Mouse (Mus musculus) cerebellum, adult 11 months (tissue): ENCODE measurements around the gene Nagpa.
"Not testable (repeated sequence)": the region's sequence is repeated elsewhere in the genome, so short reads cannot be mapped to it uniquely, and the experiment has no call there.

Experiments
- DNase-seq: peaks from one replicate; pipeline ENCODE4 v3.0.0; 2022

Gene Nagpa

DNA sequence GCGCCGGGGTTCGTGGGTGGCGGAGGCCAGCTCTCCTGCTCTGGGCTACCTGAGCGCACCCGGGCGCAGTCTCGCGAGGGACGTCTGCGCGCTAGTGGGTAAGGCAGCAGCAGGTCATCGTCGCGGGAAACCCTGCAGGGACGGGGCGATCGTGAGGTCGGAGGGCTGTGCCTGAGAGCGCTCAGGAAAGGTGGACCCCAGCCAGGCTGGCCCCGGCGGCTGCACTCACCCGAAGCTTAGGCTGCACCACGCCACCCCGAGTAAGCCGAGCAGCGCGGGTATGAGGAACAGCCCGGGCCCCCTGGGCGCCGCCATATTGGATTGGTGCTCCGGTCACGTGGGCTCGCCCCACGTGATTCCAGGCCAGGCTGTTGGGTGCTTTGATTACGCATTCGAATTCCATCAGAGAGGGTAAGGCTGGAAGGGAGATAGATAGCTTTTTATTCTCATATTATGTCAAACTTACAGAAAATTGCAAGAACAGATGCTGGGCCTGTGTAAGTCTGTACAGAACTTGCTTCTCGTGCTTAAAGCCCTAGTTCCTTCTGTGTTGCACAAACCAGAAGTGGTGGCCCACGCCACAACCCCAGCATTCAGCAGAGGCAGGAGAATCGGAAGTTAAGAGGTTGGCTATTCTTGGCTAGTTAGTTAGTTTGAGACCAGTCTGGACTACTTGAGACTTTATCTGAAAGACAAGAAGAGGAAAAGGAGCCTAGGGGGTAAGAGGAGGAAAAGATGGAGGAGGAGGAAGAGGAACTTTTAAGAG, at the start of gene Nagpa:
TSS of gene Nagpa (minus strand) at position 345 of the 766 bp plus-strand sequence.
- DNase-seq: peak; percentile 75

DNA sequence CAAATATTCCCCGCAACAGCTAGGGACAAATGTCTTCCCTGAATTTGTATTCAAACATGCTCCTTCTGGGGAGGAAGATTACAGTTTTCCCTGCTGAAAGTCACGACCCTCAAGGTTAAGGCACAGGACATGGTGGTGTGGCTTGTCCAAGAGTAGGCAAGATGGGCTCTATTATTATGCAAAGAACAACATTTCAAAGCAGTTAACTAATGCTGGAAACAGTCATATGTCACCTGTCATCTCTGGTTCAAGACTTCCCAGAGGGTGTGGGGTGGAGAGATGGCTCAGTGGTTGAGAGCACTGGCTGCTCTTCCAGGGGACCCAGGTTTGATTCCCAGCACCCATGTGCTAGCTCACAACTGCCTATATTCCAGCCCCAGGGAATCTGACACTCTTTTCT, 48.4 kb upstream of the Nagpa start:
- no peak for DNase-seq

DNA sequence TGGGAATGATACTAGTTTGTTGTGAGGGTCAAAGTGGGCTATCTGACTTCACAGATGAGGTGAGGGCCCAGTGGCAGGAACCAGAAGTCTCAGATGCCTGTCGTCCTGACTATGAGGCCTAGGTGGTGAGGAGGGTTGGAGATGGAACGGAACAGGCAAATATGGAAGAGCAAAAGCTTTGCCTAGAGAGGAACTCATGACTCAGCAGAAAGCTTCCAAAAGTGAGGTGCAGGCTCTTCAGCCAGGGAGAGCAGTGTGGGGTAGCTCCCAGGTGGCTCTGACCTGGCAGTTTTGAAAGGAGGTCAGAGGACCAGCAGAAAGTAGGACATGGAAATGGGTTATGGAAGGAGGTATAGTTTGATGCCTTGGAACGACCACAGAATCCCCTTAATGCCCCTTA, 47.1 kb upstream of the Nagpa start:
- DNase-seq: no peak

- DNase-seq: peak; percentile 33
These were observed 40.6 kb upstream of the Nagpa start for GRCm38 (mm10) chr16:5244411-5244810.

DNA sequence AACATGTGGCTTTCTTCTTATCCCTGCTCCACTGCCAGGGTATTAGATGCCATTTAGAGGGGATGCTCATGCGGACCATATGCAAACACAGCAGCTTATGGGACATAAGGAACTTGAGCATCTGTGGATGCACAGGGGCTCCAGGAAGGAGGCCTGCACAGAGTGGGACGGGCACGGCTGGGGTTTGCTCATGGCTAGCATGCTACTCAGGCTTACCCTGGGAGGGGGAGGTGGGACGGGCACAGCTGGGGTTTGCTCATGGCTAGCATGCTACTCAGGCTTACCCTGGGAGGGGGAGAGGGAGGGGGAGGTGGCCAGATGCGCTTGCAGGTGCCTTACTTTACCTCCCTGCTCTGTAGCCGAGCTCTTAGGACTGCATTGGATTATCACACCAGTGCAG, 39.1 kb upstream of the Nagpa start:
- DNase-seq: no peak

- DNase-seq: no peak
These were observed 38.5 kb upstream of the Nagpa start for GRCm38 (mm10) chr16:5242355-5242754.

DNA sequence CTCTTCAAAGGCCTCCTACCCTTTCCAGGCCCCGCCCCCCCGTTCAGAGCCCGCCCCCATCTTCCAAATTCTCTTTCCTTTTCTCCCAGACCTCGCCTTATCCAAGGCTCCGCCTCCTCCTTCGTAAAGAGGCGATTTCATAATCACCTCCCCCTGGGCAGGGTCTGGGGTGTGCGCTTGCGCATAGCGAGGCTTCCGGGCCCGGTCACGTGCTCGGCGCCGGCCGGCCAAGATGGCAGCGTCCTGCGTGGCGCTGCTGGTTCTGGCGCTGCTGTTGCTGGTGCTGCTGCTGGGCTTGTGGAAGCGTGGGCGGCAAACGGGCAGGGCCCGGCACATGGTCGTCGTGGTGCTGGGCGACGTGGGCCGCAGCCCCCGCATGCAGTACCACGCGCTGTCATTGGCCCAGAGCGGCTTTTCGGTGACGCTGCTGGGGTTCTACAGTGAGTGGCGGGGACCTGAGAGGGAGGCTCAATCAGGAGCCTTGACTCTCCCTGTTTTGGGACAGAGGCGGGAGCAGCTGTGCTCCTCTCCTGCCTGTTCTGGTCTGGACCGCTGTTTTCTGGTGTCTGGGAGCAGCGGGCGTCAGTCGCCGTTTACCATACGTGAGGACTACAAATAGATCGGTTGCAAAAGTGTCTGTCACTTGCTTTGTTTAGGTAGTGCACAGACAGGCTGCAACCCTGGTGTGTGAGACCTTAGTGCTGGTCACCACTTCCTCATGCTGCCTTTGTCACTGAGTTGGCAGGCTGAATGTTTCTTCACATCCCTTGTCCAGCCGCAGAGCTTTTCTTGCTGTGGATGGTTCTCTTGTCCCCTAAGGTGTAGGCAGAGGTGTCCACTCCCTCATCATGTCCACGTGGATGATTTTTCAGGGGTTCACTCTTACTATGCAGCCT, 29.9 kb upstream of the Nagpa start, which contains the start of gene Alg1:
TSS of gene Alg1 (plus strand) at position 204 of the 896 bp plus-strand sequence.
- peak; percentile 92 for DNase-seq

- no peak for DNase-seq
These were observed 29.2 kb upstream of the Nagpa start for GRCm38 (mm10) chr16:5232982-5233381.

DNA sequence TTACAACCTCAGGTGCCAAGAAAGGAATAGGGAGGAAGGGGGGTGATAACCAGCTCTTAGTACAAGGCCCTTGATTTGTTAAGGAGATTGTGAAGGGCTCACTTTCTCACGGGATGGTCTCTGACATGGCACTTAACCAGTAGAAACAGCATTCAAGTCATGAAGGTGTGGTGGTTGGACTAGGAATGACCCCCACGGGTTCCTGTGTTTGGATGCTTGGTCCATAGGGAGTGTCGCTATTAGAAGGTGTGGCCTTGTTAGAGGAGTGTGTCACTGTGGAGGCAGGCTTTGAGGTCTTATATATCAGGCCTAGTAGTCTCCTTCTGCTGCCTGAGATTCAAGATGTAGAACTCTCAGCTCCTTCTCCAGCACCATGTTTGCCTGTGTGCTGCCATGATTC, 24.3 kb upstream of the Nagpa start:
- DNase-seq: not testable (repeated sequence)

GRCm38 (mm10) chr16:5227501-5227900, 23.7 kb upstream of the Nagpa start:
- not testable (repeated sequence) for DNase-seq

GRCm38 (mm10) chr16:5226534-5226933, 22.7 kb upstream of the Nagpa start:
- not testable (repeated sequence) for DNase-seq

- no peak for DNase-seq
These were observed 18.3 kb upstream of the Nagpa start, which contains the start of gene AU021092 for GRCm38 (mm10) chr16:5222140-5222539. Gene AU021092, minus strand, starts transcription at chr16:5222299.

GRCm38 (mm10) chr16:5221403-5221802, 17.6 kb upstream of the Nagpa start:
- no peak for DNase-seq

- no peak for DNase-seq
These were observed 13.7 kb upstream of the Nagpa start for GRCm38 (mm10) chr16:5217341-5218133.

DNA sequence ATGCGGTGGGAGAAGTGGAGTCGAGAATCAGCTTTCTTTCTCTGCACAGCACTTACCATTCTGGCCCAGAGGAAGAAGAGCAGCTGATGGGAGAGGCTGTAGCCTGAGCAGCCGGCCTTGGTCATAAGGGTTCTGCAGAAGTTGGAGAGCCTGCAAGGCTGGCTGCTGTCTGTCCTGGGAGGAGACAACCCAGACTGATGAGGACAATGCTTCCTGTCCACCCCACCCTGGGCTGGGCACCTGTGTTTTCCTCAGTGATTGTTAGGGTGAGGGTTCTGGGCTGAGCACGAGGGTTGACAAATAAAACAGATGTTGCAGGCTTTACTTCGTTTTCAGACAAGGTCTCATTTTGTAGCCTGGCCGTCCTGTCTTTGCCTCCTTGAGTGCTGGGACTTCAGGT, 12.9 kb upstream of the Nagpa start:
- no peak for DNase-seq

- no peak for DNase-seq
These were observed 10.3 kb upstream of the Nagpa start for GRCm38 (mm10) chr16:5214126-5214525.

DNA sequence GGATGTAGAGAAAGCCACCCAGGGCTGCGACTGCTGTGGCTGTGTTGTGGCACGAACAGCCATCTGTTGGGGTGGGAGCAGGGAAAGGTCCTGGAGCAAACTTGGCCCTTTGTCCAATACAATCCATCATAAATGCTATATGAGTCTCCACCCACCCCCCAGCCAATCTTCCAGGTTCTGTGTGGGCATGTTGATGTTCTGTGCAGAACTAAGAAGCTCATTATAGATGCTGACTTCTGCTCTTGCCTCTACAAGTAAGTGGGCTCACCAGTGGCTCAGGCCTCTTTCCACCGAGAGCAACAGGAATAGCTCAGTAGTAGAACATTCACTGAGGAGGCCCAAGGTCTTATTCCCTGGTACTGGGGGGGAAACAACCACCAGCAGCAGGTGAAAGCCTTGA, 8.3 kb upstream of the Nagpa start:
- DNase-seq: no peak

- no peak for DNase-seq
These were observed 6.6 kb upstream of the Nagpa start for GRCm38 (mm10) chr16:5210365-5210764.

GRCm38 (mm10) chr16:5206051-5206450, 2.2 kb upstream of the Nagpa start:
- DNase-seq: no peak

GRCm38 (mm10) chr16:5205431-5205970, 1.7 kb upstream of the Nagpa start:
- no peak for DNase-seq

DNA sequence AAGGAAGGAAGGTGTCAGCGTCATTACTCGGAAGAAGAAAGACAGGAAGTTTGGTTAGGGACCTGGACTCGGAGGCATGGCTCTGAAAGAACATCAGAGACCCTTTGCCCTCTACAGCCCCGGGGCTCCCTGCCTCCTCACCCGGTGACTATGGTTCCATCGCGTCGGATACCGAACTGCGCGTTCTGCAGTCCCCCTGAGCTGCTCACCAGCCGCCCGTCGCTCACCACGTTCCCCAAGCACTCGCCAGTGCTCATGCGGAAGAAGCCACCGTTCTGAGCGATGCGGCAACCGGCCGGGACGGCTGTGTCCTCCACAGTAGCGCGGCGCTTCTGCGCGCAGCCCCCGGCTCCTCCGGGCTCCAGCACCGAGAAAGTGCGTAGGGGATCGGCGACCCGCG, 612 bp downstream of the Nagpa start:
- no peak for DNase-seq

GRCm38 (mm10) chr16:5202681-5203080, 1.1 kb downstream of the Nagpa start:
- DNase-seq: no peak

- DNase-seq: peak; percentile 54
These were observed 8.7 kb downstream of the Nagpa start for GRCm38 (mm10) chr16:5195080-5195479.
